Mouse (Mus musculus) kidney, adult 2 months (tissue): Measurements from ENCODE around the gene H2-Aa. TPM values are rescaled to one million over a fixed set of nuclear protein-coding genes. Genes with fewer than 3 reads are reported as not detected.

ENCODE experiments used
- DNase-seq: peaks from one replicate; pipeline ENCODE4 v3.0.0; 2021
- H3K27ac ChIP-seq: fragments of 200-500 bp; 2 replicates; pipeline ENCODE4 v1.5.1; 2012; ENCODE audit warnings: low read depth, low read length, control low read depth, inconsistent platforms; ENCODE audit not compliant: insufficient read depth
- H3K27me3 ChIP-seq: fragments of 200-500 bp; replicated peaks from 2 replicates; pipeline ENCODE4 v1.6.1; 2012; ENCODE audit warnings: mild to moderate bottlenecking, moderate library complexity, low read length, inconsistent platforms; ENCODE audit not compliant: control insufficient read depth, insufficient read depth
- H3K36me3 ChIP-seq: fragments of 200-500 bp; 2 replicates; pipeline ENCODE4 v1.6.1; 2012; ENCODE audit warnings: mild to moderate bottlenecking, moderate library complexity, low read length, inconsistent platforms; ENCODE audit not compliant: control insufficient read depth, insufficient read depth
- H3K4me1 ChIP-seq: fragments of 200-500 bp; 2 replicates; pipeline ENCODE4 v1.6.1; 2011; ENCODE audit warnings: low read length; ENCODE audit not compliant: control insufficient read depth, insufficient read depth
- H3K4me3 ChIP-seq: fragments of 200-500 bp; 2 replicates; pipeline ENCODE4 v1.5.1; 2011; ENCODE audit warnings: mild to moderate bottlenecking, low read depth, low read length, control low read depth; ENCODE audit not compliant: insufficient read depth
- CTCF ChIP-seq: fragments of 200-500 bp; conservative IDR thresholded peaks from 2 replicates; pipeline ENCODE4 v1.5.1; 2011; ENCODE audit warnings: low read depth, mild to moderate bottlenecking, control low read depth, low read length, moderate library complexity, mixed read lengths; ENCODE audit not compliant: insufficient read depth, insufficient read length
- POLR2A ChIP-seq: fragments of 200-500 bp; IDR thresholded peaks from one replicate; pipeline ENCODE4 v1.6.1; 2011; ENCODE audit warnings: low read depth, low read length, control low read depth
- WGBS: fragments of 180-500 bp; shearing (Covaris S2); methylation state at CpG from one replicate; pipeline ENCODE4 v1.1.7; 2018; 5-methylcytosine and 5-hydroxymethylcytosine counted together
- polyA plus RNA-seq: library from polyadenylated mRNA; depleted of rRNA; stranded (reverse); fragments of >200 nt; gene quantifications from 2 replicates; pipeline ENCODE4 v1.2.3, GENCODE M21; 2012

The H2-Aa gene
- polyA plus RNA-seq, 1 experiment = 298 TPM

GRCm38 (mm10) chr17:34263068-34263467 lies 24.6 kb downstream of the H2-Aa start:
- Histone ChIP-seq H3K27ac (no peak overlapping the region), H3K27me3 (0 out of 2 replicates have a peak, but pooled peaks cover 2% of the 10 kb centered on the region), H3K36me3 (no peaks in the 10 kb centered on the region), H3K4me1 (no peaks in the 10 kb centered on the region), H3K4me3 (peak overlapping the region; percentile 76)
- WGBS = 2% methylated on average over 8 of the region's 8 CpGs
- TF ChIP-seq POLR2A = no peak
- TF ChIP-seq CTCF = no peak
- peak; percentile 88 for DNase-seq

- DNase-seq = peak; percentile 89
- H3K27ac ChIP-seq = no peak overlapping the region
- no peaks in the 10 kb centered on the region for H3K36me3 ChIP-seq
Measured at GRCm38 (mm10) chr17:34261502-34261901, 26.1 kb downstream of the H2-Aa start.

GRCm38 (mm10) chr17:34260551-34260950 lies 27.1 kb downstream of the H2-Aa start:
- TF ChIP-seq CTCF = no peak
- TF ChIP-seq POLR2A = no peak
- H3K27me3 ChIP-seq = 0 out of 2 replicates have a peak, but pooled peaks cover 2% of the 10 kb centered on the region
- no peak for DNase-seq
- H3K36me3 ChIP-seq = no peaks in the 10 kb centered on the region
- 65% methylated on average over 5 of the region's 5 CpGs for WGBS
- H3K4me1 ChIP-seq = no peaks in the 10 kb centered on the region
- H3K27ac ChIP-seq = no peak overlapping the region
- H3K4me3 ChIP-seq = no peak overlapping the region

More at GRCm38 (mm10) chr17:34261502-34261901, 26.1 kb downstream of the H2-Aa start:
- Histone ChIP-seq H3K4me1 (no peaks in the 10 kb centered on the region), H3K4me3 (no peak overlapping the region), H3K27me3 (0 out of 2 replicates have a peak, but pooled peaks cover 2% of the 10 kb centered on the region)
- 24% methylated on average over 4 of the region's 4 CpGs for WGBS
- TF ChIP-seq CTCF (no peak), POLR2A (no peak)

DNA sequence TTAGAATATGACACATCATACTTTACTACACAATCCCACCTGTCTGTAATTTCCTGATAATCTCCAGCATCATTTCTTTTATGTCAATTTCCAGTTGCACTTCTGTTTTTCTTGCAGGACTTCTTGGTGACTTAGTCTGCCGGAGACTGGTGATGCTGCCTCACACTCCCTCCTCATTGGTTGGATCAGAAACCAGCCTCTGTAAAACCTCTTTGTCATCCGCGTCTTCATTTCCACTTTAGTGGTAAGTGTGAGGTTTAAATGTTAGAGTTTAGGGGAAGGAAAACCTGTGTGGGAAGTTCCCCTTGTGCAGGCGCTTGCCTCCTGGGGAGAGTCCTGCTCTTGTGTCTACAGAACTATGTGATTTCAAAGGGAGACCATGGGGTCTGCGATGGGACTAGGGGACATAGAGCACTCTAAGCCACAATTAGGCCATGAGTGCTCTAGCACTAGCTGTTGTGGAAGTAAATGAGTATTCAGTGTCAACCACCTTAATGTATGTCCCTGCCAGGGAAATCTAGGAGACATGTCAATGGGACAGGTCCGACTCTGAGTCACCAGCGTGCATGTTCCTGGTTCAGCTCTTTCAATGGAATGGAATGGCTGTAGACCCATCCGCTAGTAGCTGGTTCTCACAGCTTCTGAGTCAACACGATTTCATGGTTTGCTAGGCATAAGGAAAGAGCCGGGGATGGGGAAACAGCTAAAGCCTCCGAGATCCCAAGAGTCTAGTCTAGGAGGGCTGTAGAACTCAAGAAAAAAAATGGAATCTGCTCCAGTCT lies 29.8 kb downstream of the H2-Aa start, which contains the start of gene H2-Ab1:
H2-Ab1 (plus strand) TSS at position 96 of the 782 bp plus-strand sequence.
- H3K27ac ChIP-seq = no peak within 1 kb of the TSS
- WGBS = 62% methylated on average over 11 of the region's 11 CpGs
- DNase-seq = peak; percentile 84

GRCm38 (mm10) chr17:34256501-34256900 lies 31.1 kb downstream of the H2-Aa start:
- H3K27me3 ChIP-seq = no peaks in the 10 kb centered on the region
- H3K36me3 ChIP-seq = no peaks in the 10 kb centered on the region
- no peak overlapping the region for H3K4me3 ChIP-seq
- WGBS = 72% methylated on average over 5 of the region's 5 CpGs
- TF ChIP-seq CTCF = no peak
- no peak for DNase-seq
- no peaks in the 10 kb centered on the region for H3K4me1 ChIP-seq
- no peak overlapping the region for H3K27ac ChIP-seq

More for the DNA sequence above, 29.8 kb downstream of the H2-Aa start, which contains the start of gene H2-Ab1:
- no peaks in the 10 kb centered on the region for H3K36me3 ChIP-seq
- H3K4me3 ChIP-seq = no peak within 1 kb of the TSS
- H3K27me3 ChIP-seq = no peaks in the 10 kb centered on the region
- H3K4me1 ChIP-seq = no peaks in the 10 kb centered on the region
- TF ChIP-seq CTCF = no peak
- no peak for TF ChIP-seq POLR2A

- no peak for DNase-seq
- H3K4me1 ChIP-seq = no peaks in the 10 kb centered on the region
- no peak overlapping the region for H3K27ac ChIP-seq
- WGBS = 30% methylated on average over 4 of the region's 4 CpGs
- H3K36me3 ChIP-seq = no peaks in the 10 kb centered on the region
- TF ChIP-seq CTCF (peak; percentile 35; the same call in 1 of the 2 replicates), POLR2A (no peak)
- H3K27me3 ChIP-seq = peaks cover 1% of the 10 kb centered on the region; the same call in 1 of the 2 replicates
- H3K4me3 ChIP-seq = no peak overlapping the region
Measured at GRCm38 (mm10) chr17:34251666-34252065, 36.0 kb downstream of the H2-Aa start.

DNA sequence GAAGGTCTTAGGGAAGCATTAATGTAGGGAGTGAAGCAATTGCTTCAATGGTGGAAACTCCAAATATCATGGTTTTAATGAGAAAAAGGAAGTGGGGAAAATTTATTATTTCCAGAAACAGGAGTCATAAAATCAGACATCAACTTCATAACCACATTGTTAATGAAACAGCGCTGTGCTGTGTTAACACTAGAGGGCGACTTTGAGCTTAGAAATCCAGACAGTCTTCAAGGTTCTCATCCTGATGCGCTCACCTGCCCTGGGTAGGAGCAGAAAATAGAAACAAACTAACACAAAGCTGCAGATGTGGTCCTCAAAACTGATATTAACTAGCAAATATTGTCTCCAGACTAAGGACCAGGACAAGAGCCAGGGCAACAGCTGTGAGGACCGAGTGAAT lies 37.7 kb downstream of the H2-Aa start:
- TF ChIP-seq POLR2A (no peak), CTCF (peak; percentile 65)
- peak; percentile 64 for DNase-seq
- 19% methylated on average over 4 of the region's 4 CpGs for WGBS
- Histone ChIP-seq H3K4me1 (no peaks in the 10 kb centered on the region), H3K4me3 (no peak overlapping the region), H3K36me3 (no peaks in the 10 kb centered on the region), H3K27ac (no peak overlapping the region), H3K27me3 (peaks cover 1% of the 10 kb centered on the region; the same call in 1 of the 2 replicates)
